Mouse (Mus musculus) frontal cortex, postnatal 14 days (tissue): ENCODE results near the gene Acvr1b.
A peak's percentile ranks its signal among the peaks of the same experiment; 100 is the strongest.

Source experiments
- DNase-seq, 2 experiments: peaks; one replicate each; pipeline ENCODE4 v3.0.0; 2022; ENCODE audit warnings: low spot score in 2 of 2

Gene Acvr1b

DNA sequence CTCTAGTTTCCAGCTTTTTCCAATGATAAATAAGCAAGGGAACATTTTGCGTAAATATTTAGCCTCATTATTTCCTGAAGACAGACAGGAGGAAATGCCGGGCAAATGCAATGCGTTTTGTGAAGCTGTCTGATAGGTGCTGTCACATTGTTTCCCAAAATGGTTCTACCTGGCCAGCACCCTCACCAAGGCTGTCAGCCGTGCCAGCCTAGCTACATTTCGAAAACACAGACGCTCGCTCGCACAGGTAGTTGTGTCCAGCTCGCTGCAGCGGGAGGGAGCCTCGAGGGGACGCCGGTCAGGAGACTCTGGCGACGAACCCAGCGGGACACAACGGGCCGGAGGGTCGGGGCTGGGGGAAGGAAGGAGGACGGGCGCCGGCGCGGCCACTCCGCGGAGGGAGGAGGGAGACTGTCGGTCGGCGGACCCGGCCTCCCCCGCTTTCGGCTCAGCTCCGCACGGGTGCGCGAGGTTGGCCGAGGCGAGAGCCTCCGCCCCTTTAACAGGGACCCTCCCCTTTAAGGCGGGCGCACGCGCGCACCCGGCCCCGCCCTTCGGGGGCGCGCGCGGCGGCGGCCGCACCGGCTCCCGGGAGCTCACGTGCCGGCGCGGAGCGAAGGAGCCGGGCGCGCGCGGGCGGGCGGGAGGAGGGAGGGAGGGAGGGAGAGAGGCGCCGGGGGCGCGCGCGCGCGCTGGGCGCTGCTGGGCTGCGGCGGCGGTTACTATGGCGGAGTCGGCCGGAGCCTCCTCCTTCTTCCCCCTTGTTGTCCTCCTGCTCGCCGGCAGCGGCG, at the start of gene Acvr1b:
Gene Acvr1b (plus strand): TSS at position 647 of the 791 bp plus-strand sequence.
- peak; percentile 73 to 76 for DNase-seq

GRCm38 (mm10) chr15:101125561-101125960, 48.3 kb upstream of the Acvr1b start:
- no peak for DNase-seq

DNA sequence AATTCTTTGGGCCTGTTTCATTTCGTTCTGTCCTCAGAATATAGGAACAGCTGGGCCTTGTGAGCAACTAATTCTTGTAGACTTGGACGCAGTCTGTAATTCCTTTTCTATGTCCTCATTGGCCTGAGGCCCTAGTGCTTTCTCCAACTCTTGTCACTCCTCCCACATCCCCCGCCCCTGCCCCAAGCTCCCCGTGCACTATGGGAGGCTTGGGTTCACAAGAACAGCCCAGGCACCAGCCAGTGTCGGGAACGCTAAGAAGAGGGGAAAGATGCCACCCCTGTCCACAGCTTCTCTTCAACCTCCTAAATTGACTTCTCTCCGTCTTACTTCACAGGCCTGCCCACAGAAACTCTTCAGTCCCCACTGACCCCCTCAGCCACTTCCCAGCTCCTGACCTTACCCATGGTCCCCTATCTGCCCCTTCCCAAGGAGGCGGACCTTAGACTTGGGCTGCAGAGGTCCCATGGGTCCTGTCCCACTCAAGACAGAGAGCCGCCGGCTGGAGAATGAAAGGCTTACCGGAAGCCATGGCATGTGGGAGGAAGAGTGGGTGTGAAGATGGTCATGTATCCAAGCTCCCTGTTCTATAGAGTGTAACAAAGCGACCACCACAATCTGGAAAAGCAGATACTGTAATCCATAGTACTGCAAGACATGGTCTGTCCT, 46.9 kb upstream of the Acvr1b start:
- DNase-seq, result no peak

DNA sequence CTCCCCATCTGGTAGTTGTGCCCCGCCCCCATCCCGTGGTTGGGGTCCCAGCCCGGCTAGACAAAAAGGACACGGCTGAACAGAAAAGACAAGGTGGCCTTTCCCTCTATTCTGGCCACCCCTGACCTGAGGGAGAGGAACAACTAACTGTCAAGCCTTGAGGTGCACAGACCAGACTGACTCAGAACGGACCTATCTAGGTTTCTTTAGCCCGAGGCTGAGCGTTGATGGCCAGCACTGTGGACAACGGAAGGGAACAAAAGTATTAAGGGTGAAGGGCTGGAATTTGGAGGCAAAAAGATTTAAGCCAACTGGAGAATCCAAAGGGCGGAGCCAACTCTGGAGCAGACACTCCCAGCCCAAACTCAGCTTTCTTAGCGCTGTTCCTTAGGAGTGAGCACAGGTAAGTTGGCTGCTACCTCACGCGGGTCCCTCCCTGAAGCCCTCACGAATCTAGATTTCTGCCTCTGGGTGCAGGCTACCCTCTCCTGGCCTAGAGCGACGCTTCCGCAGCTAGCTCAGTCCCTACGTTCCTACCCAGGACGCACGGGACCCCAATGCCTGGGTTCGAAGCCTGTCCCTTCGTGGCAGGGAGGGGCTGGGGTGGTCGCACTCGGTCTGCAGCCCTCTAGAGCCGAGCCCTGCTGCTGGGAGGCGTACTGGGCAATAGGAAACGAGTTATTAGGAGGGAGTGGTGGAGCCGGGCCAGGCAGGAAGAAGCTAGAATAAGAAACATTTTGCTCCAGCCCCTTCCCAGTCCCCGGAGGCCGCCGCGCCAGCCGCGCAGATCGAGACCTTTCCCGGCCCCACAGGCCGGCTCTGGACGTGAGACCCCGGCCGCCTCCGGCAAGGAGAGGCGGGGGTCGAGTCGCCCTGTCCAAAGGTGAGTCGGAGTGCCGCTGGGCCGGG, 45.4 kb upstream of the Acvr1b start, which contains the start of gene Acvrl1:
Gene Acvrl1 (plus strand): TSS at position 342 of the 909 bp plus-strand sequence.
- no peak for DNase-seq

DNA sequence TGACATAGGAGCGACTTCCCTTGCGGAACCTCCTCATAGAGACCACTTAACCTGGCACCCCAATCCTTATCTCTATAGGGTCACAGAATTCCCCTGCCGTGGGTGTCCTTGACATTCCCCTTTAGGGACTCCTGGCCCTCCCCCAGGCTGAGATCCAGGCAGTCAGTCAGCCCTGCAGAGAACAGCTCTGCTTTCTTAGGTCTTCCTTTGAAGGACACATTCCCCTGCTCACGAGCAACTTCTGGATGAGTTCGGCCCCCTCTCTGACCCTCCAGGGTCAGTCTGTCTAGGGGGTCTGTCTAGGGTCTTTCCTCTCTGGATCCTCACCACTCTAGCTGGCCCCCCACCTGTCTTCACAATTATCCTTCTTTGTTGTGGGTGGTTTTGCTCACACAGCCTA, 44.5 kb upstream of the Acvr1b start:
- DNase-seq, result no peak

DNA sequence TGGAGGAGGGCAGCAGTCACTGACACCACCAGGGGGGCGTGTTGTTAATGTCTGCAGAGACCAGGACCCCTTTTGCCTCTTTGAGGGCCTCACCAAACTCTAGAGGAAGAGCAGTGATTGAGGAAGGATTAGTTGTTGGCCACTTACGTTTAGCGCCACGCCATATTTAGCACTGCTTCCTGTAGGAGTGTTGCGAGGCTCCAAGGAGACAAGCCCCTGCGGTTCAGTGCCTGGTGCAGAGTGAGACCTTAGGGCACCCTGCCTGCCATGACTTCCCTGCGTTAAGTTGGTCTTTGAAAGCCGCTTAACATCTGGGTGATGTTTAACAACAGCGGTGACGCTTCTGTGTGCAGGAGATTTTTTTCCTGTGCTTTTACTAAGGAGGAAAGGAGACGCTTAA, 42.4 kb upstream of the Acvr1b start:
- DNase-seq, result no peak

DNA sequence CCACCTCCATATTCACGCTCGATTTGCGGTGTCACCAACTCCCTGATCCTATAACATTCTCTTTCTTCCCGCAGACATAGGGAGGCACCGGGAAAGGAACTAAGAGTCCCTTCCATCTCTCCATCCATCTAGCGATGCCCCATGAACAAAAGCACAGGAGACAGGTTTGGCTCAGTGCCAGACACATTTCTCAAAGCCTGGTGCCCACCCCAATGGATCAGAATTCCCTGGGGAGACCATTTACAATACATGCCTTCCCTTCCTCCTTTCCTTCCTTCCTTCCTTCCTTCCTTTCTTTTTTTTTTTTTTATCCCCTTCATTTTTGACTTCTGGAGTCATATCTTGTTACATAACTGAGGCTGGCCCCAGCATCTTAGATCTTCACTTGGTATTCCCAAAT, 41.8 kb upstream of the Acvr1b start:
- DNase-seq, result no peak

DNA sequence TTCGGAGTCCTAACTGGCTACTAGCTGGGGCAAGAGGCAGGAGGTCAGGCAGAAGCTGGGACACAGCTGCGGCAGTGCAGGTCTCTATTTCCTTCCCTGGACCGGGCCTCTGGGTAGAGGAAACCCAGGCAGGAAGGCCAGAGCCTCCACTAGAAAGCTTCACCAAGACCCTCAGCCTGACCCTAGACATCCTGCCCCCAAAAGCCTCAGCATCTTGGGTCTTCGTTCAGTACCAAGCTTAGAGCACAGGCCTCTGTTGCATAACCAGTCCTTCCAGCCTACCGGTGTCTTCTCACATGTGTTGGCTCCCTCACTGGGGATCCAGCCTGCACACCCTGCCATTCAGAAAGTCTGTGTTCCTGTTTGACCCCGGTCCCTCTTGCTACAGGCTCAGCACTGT, 41.1 kb upstream of the Acvr1b start:
- no peak for DNase-seq

- no peak for DNase-seq
Observed at GRCm38 (mm10) chr15:101133993-101134704, 39.7 kb upstream of the Acvr1b start.

- DNase-seq, result no peak
Observed at GRCm38 (mm10) chr15:101135405-101135804, 38.5 kb upstream of the Acvr1b start.

- DNase-seq, result no peak
Observed at GRCm38 (mm10) chr15:101137455-101137854, 36.4 kb upstream of the Acvr1b start.

GRCm38 (mm10) chr15:101138675-101139074, 35.2 kb upstream of the Acvr1b start:
- DNase-seq, result no peak

- no peak for DNase-seq
Observed at GRCm38 (mm10) chr15:101139885-101140284, 34.0 kb upstream of the Acvr1b start.

- DNase-seq, result no peak
Observed at GRCm38 (mm10) chr15:101140587-101140986, 33.3 kb upstream of the Acvr1b start.

- no peak for DNase-seq
Observed at GRCm38 (mm10) chr15:101141061-101141541, 32.8 kb upstream of the Acvr1b start.

DNA sequence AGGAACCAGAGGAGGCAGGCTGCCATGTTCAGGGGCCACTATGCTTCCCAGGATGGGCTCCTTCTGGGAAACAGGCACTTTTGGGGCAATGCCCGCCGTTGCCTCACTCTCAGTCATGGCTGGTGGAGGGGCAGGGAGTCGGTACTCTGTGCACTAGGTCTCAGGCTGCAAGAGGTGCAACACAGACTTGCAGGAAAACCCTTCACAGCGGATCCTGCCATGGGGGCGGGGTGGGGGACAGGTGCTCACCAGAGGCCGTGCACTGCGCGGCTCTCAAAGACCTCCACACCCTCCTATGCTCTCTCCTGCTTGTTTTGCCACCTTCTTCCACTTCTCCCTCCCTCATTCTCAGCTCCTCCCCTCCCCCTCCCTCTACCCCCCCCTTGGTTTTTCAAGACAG, 31.2 kb upstream of the Acvr1b start:
- DNase-seq, result no peak

GRCm38 (mm10) chr15:101143494-101143893, 30.4 kb upstream of the Acvr1b start:
- DNase-seq, result no peak

GRCm38 (mm10) chr15:101144176-101144575, 29.7 kb upstream of the Acvr1b start:
- DNase-seq, result no peak

GRCm38 (mm10) chr15:101144779-101145178, 29.1 kb upstream of the Acvr1b start:
- no peak for DNase-seq

GRCm38 (mm10) chr15:101145424-101146099, 28.3 kb upstream of the Acvr1b start:
- DNase-seq, result peak; percentile 90 to 91
